Mouse (Mus musculus): Measurements from ENCODE around the gene Dok5. TPM values are rescaled to one million over a fixed set of nuclear protein-coding genes. Genes with fewer than 3 reads are reported as not detected.
A peak's percentile ranks its signal among the peaks of the same experiment; 100 is the strongest.

Dok5 gene
- polyA plus RNA-seq, 1 experiment from 2014 or later = 6.9 TPM

DNA sequence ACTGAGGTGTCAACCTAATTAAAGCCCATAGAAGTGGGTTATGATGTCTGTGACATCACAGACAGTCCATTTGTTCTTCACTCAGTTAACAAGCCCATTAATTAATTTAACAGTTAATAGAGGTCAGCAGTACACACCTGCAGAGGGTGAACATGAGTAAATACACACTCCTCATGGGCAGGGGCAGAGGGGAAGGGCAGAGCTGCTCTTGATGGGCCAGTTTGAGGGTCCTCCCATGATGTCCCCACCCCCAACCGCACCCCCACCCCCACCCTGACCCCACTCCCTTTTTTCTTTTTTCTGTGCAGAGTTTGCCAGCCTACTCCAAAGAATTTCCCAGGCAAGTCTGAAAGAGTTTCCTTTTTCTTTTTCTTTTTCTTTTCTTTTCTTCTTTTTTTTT is 39.9 kb downstream of the Dok5 start:
- peaks cover 6% of the 10 kb centered on the region; the same call in 1 of the 2 replicates for H3K4me1 ChIP-seq (ENCODE audit: control insufficient read depth, insufficient read depth, low read length)
- no peak for ATAC-seq (replicated peaks; ENCODE audit: insufficient number of reproducible peaks, low FRiP score, low TSS enrichment)
- H3K36me3 ChIP-seq (ENCODE audit: control insufficient read depth, insufficient read depth, low read length) = no peaks in the 10 kb centered on the region
- peaks cover 2% of the 10 kb centered on the region; the same call in 1 of the 2 replicates for H3K27me3 ChIP-seq (ENCODE audit: control insufficient read depth, insufficient read depth, low read length)
- no peak overlapping the region for H3K9ac ChIP-seq (ENCODE audit: low read depth, low read length)
- no peak overlapping the region for H3K27ac ChIP-seq (ENCODE audit: low read depth, low read length)
- 25% methylated on average over 1 of the region's 1 CpGs for WGBS (ENCODE audit: insufficient replicate concordance)
- H3K9me3 ChIP-seq (replicated peaks; ENCODE audit: control insufficient read depth, low read length) = no peaks in the 10 kb centered on the region
- H3K4me2 ChIP-seq = no peak overlapping the region
- no peak overlapping the region for H3K4me3 ChIP-seq (ENCODE audit: low read depth, low read length)

DNA sequence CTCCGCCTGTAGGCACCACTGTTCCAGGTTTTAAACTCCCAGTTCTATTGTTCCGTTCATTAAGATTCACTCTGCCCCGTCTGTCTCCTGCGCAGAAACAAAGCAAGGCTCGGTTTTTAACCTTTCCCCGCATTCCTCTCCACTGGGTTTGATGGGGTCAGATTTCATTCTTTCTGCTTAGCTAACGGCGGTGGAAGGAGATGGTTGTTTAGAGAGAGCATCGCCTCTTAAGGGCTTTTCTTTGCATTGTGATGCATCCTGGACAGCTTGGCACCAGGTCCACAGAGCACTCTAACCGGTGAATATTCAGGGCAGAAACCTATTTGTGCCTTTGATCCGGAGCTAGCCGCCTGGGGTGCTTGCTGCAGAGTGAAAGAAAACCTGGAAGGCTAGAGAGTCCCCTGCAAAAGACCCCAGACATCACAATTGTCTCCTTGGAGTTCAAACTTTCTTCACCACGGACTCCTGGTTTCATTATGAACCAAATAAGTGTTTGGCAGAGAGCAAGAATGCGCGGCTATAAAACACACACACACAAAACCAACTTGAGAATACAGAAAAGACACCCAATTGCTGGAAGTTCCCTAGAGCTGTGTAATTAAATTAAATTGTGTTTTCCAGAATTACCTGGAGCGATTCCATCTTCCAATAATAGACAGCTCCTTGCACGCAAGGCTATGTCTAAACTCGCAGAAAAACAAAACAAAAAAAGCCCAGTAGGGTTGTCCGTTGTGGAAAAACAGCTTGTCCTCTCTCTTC is 40.7 kb downstream of the Dok5 start:
- no peaks in the 10 kb centered on the region for H3K9me3 ChIP-seq (replicated peaks; ENCODE audit: control insufficient read depth, low read length)
- H3K27ac ChIP-seq (ENCODE audit: low read depth, low read length) = no peak overlapping the region
- ATAC-seq (replicated peaks; ENCODE audit: insufficient number of reproducible peaks, low FRiP score, low TSS enrichment) = no peak
- H3K4me3 ChIP-seq (ENCODE audit: low read depth, low read length) = 0 out of 2 replicates have a peak overlapping the region, but pooled peaks have one; percentile 1
- peaks cover 6% of the 10 kb centered on the region; the same call in 1 of the 2 replicates for H3K4me1 ChIP-seq (ENCODE audit: control insufficient read depth, insufficient read depth, low read length)
- H3K4me2 ChIP-seq = peak overlapping the region; percentile 54
- H3K36me3 ChIP-seq (ENCODE audit: control insufficient read depth, insufficient read depth, low read length) = no peaks in the 10 kb centered on the region
- no peak overlapping the region for H3K9ac ChIP-seq (ENCODE audit: low read depth, low read length)
- H3K27me3 ChIP-seq (ENCODE audit: control insufficient read depth, insufficient read depth, low read length) = peaks cover 2% of the 10 kb centered on the region; the same call in 1 of the 2 replicates
- WGBS (ENCODE audit: insufficient replicate concordance) = 14% methylated on average over 19 of the region's 19 CpGs

DNA sequence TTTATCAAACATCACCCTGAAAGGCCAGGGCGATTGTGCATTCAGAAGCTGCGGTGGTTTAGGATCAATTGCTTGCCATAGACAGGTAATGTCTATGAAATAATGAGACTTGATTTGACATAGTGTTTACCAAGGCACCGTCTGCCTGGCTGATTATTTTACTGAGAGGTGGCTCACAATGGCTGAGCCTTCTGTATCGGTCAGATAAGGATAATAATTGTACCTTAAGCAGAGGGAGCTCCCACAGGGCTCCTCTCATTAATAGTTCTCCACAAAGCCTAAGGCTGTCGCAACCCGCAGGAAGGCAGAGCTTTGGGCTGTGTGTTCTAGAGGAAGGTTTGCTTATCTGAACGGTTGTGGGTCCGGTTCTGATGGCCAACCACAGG is 41.3 kb downstream of the Dok5 start:
- peaks cover 2% of the 10 kb centered on the region; the same call in 1 of the 2 replicates for H3K27me3 ChIP-seq (ENCODE audit: control insufficient read depth, insufficient read depth, low read length)
- H3K4me2 ChIP-seq = no peak overlapping the region
- ATAC-seq (replicated peaks; ENCODE audit: insufficient number of reproducible peaks, low FRiP score, low TSS enrichment) = no peak

GRCm38 (mm10) chr2:170775577-170775976 is 44.0 kb downstream of the Dok5 start:
- H3K4me3 ChIP-seq (ENCODE audit: low read depth, low read length) = no peak overlapping the region
- H3K27ac ChIP-seq (ENCODE audit: low read depth, low read length) = no peak overlapping the region
- H3K4me1 ChIP-seq (ENCODE audit: control insufficient read depth, insufficient read depth, low read length) = peaks cover 6% of the 10 kb centered on the region; the same call in 1 of the 2 replicates
- no peak overlapping the region for H3K9ac ChIP-seq (ENCODE audit: low read depth, low read length)
- WGBS (ENCODE audit: insufficient replicate concordance) = 84% methylated on average over 15 of the region's 15 CpGs
- H3K9me3 ChIP-seq (replicated peaks; ENCODE audit: control insufficient read depth, low read length) = no peaks in the 10 kb centered on the region
- no peak overlapping the region for H3K4me2 ChIP-seq
- peaks cover 2% of the 10 kb centered on the region; the same call in 1 of the 2 replicates for H3K27me3 ChIP-seq (ENCODE audit: control insufficient read depth, insufficient read depth, low read length)
- no peaks in the 10 kb centered on the region for H3K36me3 ChIP-seq (ENCODE audit: control insufficient read depth, insufficient read depth, low read length)
- no peak for ATAC-seq (replicated peaks; ENCODE audit: insufficient number of reproducible peaks, low FRiP score, low TSS enrichment)

More for the DNA sequence above, 41.3 kb downstream of the Dok5 start:
- Histone ChIP-seq H3K4me3 (ENCODE audit: low read depth, low read length) (no peak overlapping the region), H3K9ac (ENCODE audit: low read depth, low read length) (no peak overlapping the region), H3K36me3 (ENCODE audit: control insufficient read depth, insufficient read depth, low read length) (no peaks in the 10 kb centered on the region), H3K9me3 (replicated peaks; ENCODE audit: control insufficient read depth, low read length) (no peaks in the 10 kb centered on the region), H3K27ac (ENCODE audit: low read depth, low read length) (no peak overlapping the region), H3K4me1 (ENCODE audit: control insufficient read depth, insufficient read depth, low read length) (peaks cover 6% of the 10 kb centered on the region; the same call in 1 of the 2 replicates)
- WGBS (ENCODE audit: insufficient replicate concordance) = 49% methylated on average over 8 of the region's 8 CpGs

- 86% methylated on average over 11 of the region's 11 CpGs for WGBS (ENCODE audit: insufficient replicate concordance)
- no peaks in the 10 kb centered on the region for H3K36me3 ChIP-seq (ENCODE audit: control insufficient read depth, insufficient read depth, low read length)
- H3K4me3 ChIP-seq (ENCODE audit: low read depth, low read length) = no peak overlapping the region
- no peak overlapping the region for H3K4me2 ChIP-seq
- H3K9ac ChIP-seq (ENCODE audit: low read depth, low read length) = no peak overlapping the region
- H3K27me3 ChIP-seq (ENCODE audit: control insufficient read depth, insufficient read depth, low read length) = peaks cover 2% of the 10 kb centered on the region; the same call in 1 of the 2 replicates
- no peaks in the 10 kb centered on the region for H3K9me3 ChIP-seq (replicated peaks; ENCODE audit: control insufficient read depth, low read length)
- no peak for ATAC-seq (replicated peaks; ENCODE audit: insufficient number of reproducible peaks, low FRiP score, low TSS enrichment)
- no peak overlapping the region for H3K27ac ChIP-seq (ENCODE audit: low read depth, low read length)
- H3K4me1 ChIP-seq (ENCODE audit: control insufficient read depth, insufficient read depth, low read length) = peaks cover 6% of the 10 kb centered on the region; the same call in 1 of the 2 replicates
Observed at GRCm38 (mm10) chr2:170776107-170776506, 44.5 kb downstream of the Dok5 start.

GRCm38 (mm10) chr2:170777572-170777971 is 46.0 kb downstream of the Dok5 start:
- no peaks in the 10 kb centered on the region for H3K36me3 ChIP-seq (ENCODE audit: control insufficient read depth, insufficient read depth, low read length)
- 72% methylated on average over 6 of the region's 6 CpGs for WGBS (ENCODE audit: insufficient replicate concordance)
- H3K4me1 ChIP-seq (ENCODE audit: control insufficient read depth, insufficient read depth, low read length) = 0 out of 2 replicates have a peak, but pooled peaks cover 2% of the 10 kb centered on the region

DNA sequence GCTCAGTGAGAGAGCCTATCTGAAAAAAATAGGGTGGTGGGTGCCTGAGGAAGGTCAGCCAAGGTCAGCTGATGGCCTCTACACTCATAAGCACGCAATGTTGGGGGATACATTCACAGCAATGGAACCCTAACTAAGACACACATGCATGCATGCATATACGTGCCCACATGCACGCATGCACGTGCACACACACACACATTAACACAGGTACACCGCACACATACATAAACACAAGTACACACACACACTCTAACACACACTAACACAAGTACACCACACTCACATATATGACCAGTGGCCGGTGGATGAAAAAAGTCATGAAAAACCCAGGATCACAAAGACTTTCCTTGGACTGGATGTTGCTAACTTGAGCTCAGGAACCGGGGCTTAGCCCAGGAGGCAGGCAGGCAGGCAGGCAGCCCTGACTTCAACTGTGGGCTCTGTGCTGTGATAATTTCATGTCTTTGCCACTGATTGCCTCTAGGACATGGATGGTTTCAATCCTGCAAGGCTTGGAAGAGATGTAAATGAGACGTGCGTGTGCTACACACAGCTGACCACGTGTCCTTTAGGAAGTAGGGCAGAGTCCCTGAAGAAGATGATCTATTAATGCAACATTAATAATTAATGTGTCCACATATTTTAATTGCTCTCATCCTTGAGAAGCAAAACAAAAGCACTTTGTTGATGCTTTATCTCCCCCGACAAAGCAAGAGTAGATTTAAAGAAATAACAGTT is 48.6 kb downstream of the Dok5 start:
- Histone ChIP-seq H3K27ac (ENCODE audit: low read depth, low read length) (no peak overlapping the region), H3K9me3 (replicated peaks; ENCODE audit: control insufficient read depth, low read length) (no peaks in the 10 kb centered on the region), H3K4me1 (ENCODE audit: control insufficient read depth, insufficient read depth, low read length) (no peaks in the 10 kb centered on the region), H3K4me3 (ENCODE audit: low read depth, low read length) (no peak overlapping the region), H3K27me3 (ENCODE audit: control insufficient read depth, insufficient read depth, low read length) (no peaks in the 10 kb centered on the region), H3K9ac (ENCODE audit: low read depth, low read length) (no peak overlapping the region), H3K4me2 (no peak overlapping the region), H3K36me3 (ENCODE audit: control insufficient read depth, insufficient read depth, low read length) (no peaks in the 10 kb centered on the region)
- ATAC-seq (replicated peaks; ENCODE audit: insufficient number of reproducible peaks, low FRiP score, low TSS enrichment) = no peak
- WGBS (ENCODE audit: insufficient replicate concordance) = 83% methylated on average over 11 of the region's 11 CpGs

More at GRCm38 (mm10) chr2:170777572-170777971, 46.0 kb downstream of the Dok5 start:
- ATAC-seq (replicated peaks; ENCODE audit: insufficient number of reproducible peaks, low FRiP score, low TSS enrichment) = no peak
- peaks cover 2% of the 10 kb centered on the region; the same call in 1 of the 2 replicates for H3K27me3 ChIP-seq (ENCODE audit: control insufficient read depth, insufficient read depth, low read length)
- H3K27ac ChIP-seq (ENCODE audit: low read depth, low read length) = no peak overlapping the region
- no peak overlapping the region for H3K4me2 ChIP-seq
- no peak overlapping the region for H3K4me3 ChIP-seq (ENCODE audit: low read depth, low read length)
- H3K9me3 ChIP-seq (replicated peaks; ENCODE audit: control insufficient read depth, low read length) = no peaks in the 10 kb centered on the region
- H3K9ac ChIP-seq (ENCODE audit: low read depth, low read length) = no peak overlapping the region

- H3K4me3 ChIP-seq (ENCODE audit: low read depth, low read length) = no peak overlapping the region
- H3K9me3 ChIP-seq (replicated peaks; ENCODE audit: control insufficient read depth, low read length) = peaks cover 2% of the 10 kb centered on the region; the same call in 1 of the 2 replicates
- H3K27ac ChIP-seq (ENCODE audit: low read depth, low read length) = no peak overlapping the region
- no peak overlapping the region for H3K9ac ChIP-seq (ENCODE audit: low read depth, low read length)
- no peaks in the 10 kb centered on the region for H3K4me1 ChIP-seq (ENCODE audit: control insufficient read depth, insufficient read depth, low read length)
- no peaks in the 10 kb centered on the region for H3K27me3 ChIP-seq (ENCODE audit: control insufficient read depth, insufficient read depth, low read length)
- no peak overlapping the region for H3K4me2 ChIP-seq
- H3K36me3 ChIP-seq (ENCODE audit: control insufficient read depth, insufficient read depth, low read length) = no peaks in the 10 kb centered on the region
- WGBS (ENCODE audit: insufficient replicate concordance) = 89% methylated on average over 10 of the region's 10 CpGs
- ATAC-seq (replicated peaks; ENCODE audit: insufficient number of reproducible peaks, low FRiP score, low TSS enrichment) = no peak
Observed at GRCm38 (mm10) chr2:170788101-170788500, 56.5 kb downstream of the Dok5 start.

All from heart, embryonic 11.5 days (tissue).